Mouse (Mus musculus) layer of hippocampus, adult 8-10 months (tissue): Measurements from ENCODE around the gene Selenok. TPM values are rescaled to one million over a fixed set of nuclear protein-coding genes. Genes with fewer than 3 reads are reported as not detected.

ENCODE experiments used
- microRNA-seq, 2 experiments: library from miRNA; unstranded; fragments of <30 nt; microRNA quantifications; one replicate each; pipeline ENCODE4 v1.2.0; 2022
- total RNA-seq, 4 experiments: library from RNA; stranded (reverse); gene quantifications; 2 replicates each; pipeline ENCODE4 v1.2.4; 2022

Selenok gene
- total RNA-seq, 4 experiments from 2014 or later = 103 to 115 (median 108) TPM

Small RNA genes lying within 50 kb of the gene (microRNA-seq; reads per million reads assigned to microRNA genes)
- 0 to 0.25 reads per million in 2 experiments for gene Mir6947

Other genes starting within 250 kb of the Selenok start
- 100 to 1,000 TPM in 2 of 4 experiments, 10 to 100 TPM in 2; 95.3 to 105 (median 102) TPM for gene Cacna2d3, start 246.4 kb upstream of the Selenok start, total RNA-seq
- 100 to 1,000 TPM in 1 of 4 experiments, 10 to 100 TPM in 3; 73.8 to 101 (median 90.1) TPM for gene Actr8, start 10.0 kb downstream of the Selenok start, total RNA-seq
- 1 to 10 TPM; 1.1 to 1.7 (median 1.4) TPM for gene Il17rb, start 40.6 kb downstream of the Selenok start, total RNA-seq
- 1 to 10 TPM; 2.5 to 3.4 (median 3.1) TPM for gene Chdh, start 40.7 kb downstream of the Selenok start, total RNA-seq